Mouse (Mus musculus): ENCODE measurements around the gene Ugp2.

GRCm38 (mm10) chr11:21399186-21399681 lies 28.2 kb upstream of the Ugp2 start:
- TF ChIP-seq CTCF (IDR thresholded peaks at IDR 0.05; ENCODE audit: low read depth), result no peak
- TF ChIP-seq EP300 (IDR thresholded peaks at IDR 0.05; ENCODE audit: low read depth), result no peak
